Mouse (Mus musculus) limb, embryonic 15.5 days (tissue): ENCODE data around the gene Smoc1. TPM values are rescaled to one million over a fixed set of nuclear protein-coding genes. Genes with fewer than 3 reads are reported as not detected.

Source experiments
- ATAC-seq: fragments of 200-750 bp; cut with Nextera tagmentation; 2 replicates; pipeline ENCODE4 v1.8.0; 2017; ENCODE audit warnings: low read depth, moderate TSS enrichment; ENCODE audit not compliant: insufficient number of reproducible peaks, low FRiP score, low TSS enrichment
- H3K27ac ChIP-seq: fragments of 300-500 bp; sonication (generic); 2 replicates; pipeline ENCODE4 v1.5.1; 2015; ENCODE audit warnings: moderate library complexity, mild to moderate bottlenecking, inconsistent platforms
- H3K27me3 ChIP-seq: fragments of 300-500 bp; sonication (generic); 2 replicates; pipeline ENCODE4 v1.6.1; 2015; ENCODE audit warnings: inconsistent platforms
- H3K36me3 ChIP-seq: fragments of 300-500 bp; sonication (generic); 2 replicates; pipeline ENCODE4 v1.6.1; 2015; ENCODE audit warnings: inconsistent platforms
- H3K4me1 ChIP-seq: fragments of 300-500 bp; sonication (generic); 2 replicates; pipeline ENCODE4 v1.6.1; 2015; ENCODE audit warnings: inconsistent platforms
- H3K4me2 ChIP-seq: fragments of 300-500 bp; sonication (generic); 2 replicates; pipeline ENCODE4 v1.6.1; 2015; ENCODE audit warnings: mild to moderate bottlenecking, inconsistent platforms
- H3K4me3 ChIP-seq: fragments of 300-500 bp; sonication (generic); 2 replicates; pipeline ENCODE4 v1.5.1; 2015; ENCODE audit warnings: mild to moderate bottlenecking, inconsistent platforms
- H3K9ac ChIP-seq: fragments of 300-500 bp; sonication (generic); 2 replicates; pipeline ENCODE4 v1.6.1; 2015; ENCODE audit warnings: inconsistent platforms
- H3K9me3 ChIP-seq: fragments of 300-500 bp; sonication (generic); 2 replicates; pipeline ENCODE4 v1.6.1; 2016; ENCODE audit warnings: inconsistent platforms
- WGBS: fragments of 180-500 bp; shearing (Covaris S2); methylation state at CpG from one replicate; pipeline ENCODE4 v1.1.7; 2015; 5-methylcytosine and 5-hydroxymethylcytosine counted together
- polyA plus RNA-seq: library from polyadenylated mRNA; unstranded; fragments of >200 nt; fragmentation: Nextera tagmentation; extraction: Ambion mirVana; gene quantifications from 2 replicates; pipeline ENCODE4 v1.2.1, GENCODE M21; 2015

Smoc1 gene
- polyA plus RNA-seq, 1 experiment from 2014 or later, result 9.3 TPM

DNA sequence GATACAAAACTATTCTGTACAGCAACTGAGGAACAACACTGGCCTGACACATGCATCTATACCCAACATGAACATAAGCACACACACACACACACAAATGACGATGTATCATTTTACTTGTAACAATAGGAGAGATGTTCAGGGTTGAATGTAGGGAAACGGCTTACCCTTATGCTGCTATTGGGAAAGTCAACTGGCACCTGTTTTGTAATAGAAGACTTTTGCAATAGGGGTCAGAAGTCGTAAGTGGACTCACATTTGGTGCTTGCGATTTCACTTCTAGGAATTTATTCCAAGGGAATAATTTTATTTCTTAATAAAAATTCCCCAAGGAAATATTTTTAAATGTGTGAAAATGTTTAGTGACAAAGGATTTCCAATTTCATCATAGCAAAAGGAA, 85.7 kb downstream of the Smoc1 start:
- WGBS, result 83% methylated on average over 4 of the region's 4 CpGs
- ATAC-seq, result no peak

GRCm38 (mm10) chr12:81120301-81120700, 93.7 kb downstream of the Smoc1 start:
- no peak for ATAC-seq
- no peaks in the 10 kb centered on the region for H3K36me3 ChIP-seq
- H3K27ac ChIP-seq, result no peak overlapping the region
- no peaks in the 10 kb centered on the region for H3K4me1 ChIP-seq
- H3K4me3 ChIP-seq, result no peak overlapping the region
- H3K27me3 ChIP-seq, result no peaks in the 10 kb centered on the region
- H3K9me3 ChIP-seq, result no peaks in the 10 kb centered on the region
- H3K9ac ChIP-seq, result no peak overlapping the region
- H3K4me2 ChIP-seq, result no peak overlapping the region

More for the DNA sequence above, 85.7 kb downstream of the Smoc1 start:
- Histone ChIP-seq H3K4me3 (no peak overlapping the region), H3K27me3 (no peaks in the 10 kb centered on the region), H3K4me1 (0 out of 2 replicates have a peak, but pooled peaks cover 4% of the 10 kb centered on the region), H3K4me2 (no peak overlapping the region), H3K27ac (no peak overlapping the region), H3K9me3 (no peaks in the 10 kb centered on the region), H3K36me3 (no peaks in the 10 kb centered on the region), H3K9ac (no peak overlapping the region)

GRCm38 (mm10) chr12:81123793-81124192, 97.2 kb downstream of the Smoc1 start:
- no peaks in the 10 kb centered on the region for H3K36me3 ChIP-seq
- no peak overlapping the region for H3K4me2 ChIP-seq
- no peak for ATAC-seq
- no peak overlapping the region for H3K4me3 ChIP-seq
- no peaks in the 10 kb centered on the region for H3K9me3 ChIP-seq
- no peak overlapping the region for H3K9ac ChIP-seq
- no peaks in the 10 kb centered on the region for H3K27me3 ChIP-seq
- H3K27ac ChIP-seq, result no peak overlapping the region
- no peaks in the 10 kb centered on the region for H3K4me1 ChIP-seq

DNA sequence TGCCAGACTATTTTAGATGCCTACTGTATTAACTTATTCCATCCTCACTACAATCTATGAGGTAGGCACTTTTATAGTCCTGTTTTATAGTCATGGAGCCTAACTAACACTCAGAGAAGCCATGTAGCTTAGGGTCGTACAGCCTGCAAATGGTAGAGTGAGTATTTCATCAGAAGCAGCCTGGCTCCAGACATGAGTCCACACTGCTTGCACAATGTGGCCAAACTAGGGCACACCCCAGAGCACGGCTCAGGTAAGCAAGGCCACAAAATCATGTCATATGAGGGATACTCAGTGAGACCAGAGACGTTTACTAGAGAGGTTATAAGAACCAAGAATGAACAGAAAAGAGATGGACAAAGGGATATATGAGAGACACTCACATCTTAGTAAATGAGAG, 100.2 kb downstream of the Smoc1 start:
- Histone ChIP-seq H3K9me3 (no peaks in the 10 kb centered on the region), H3K4me3 (no peak overlapping the region), H3K36me3 (no peaks in the 10 kb centered on the region), H3K27me3 (no peaks in the 10 kb centered on the region), H3K9ac (no peak overlapping the region), H3K4me2 (no peak overlapping the region), H3K4me1 (no peaks in the 10 kb centered on the region), H3K27ac (no peak overlapping the region)
- WGBS, result 67% methylated on average over 3 of the region's 3 CpGs
- no peak for ATAC-seq

DNA sequence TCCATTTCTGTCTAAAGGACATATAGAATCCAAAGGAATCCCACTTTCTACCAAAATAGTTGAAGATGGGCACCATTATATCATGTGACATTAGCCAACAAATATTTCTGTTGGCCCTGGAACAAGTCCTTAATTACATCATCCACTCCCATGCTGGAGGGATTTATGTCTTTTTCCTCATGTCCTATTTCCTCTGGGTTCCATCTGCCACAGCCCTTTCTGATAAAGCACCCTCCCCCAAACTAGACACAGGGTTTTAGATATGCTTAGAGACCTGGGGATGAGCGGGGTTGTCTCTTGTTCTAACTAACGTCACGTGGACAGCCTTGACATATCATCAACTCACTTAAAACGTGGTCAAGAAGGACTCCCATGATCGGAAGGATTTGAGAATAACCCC, 102.1 kb downstream of the Smoc1 start:
- no peaks in the 10 kb centered on the region for H3K9me3 ChIP-seq
- 85% methylated on average over 5 of the region's 5 CpGs for WGBS
- no peak overlapping the region for H3K4me2 ChIP-seq
- no peaks in the 10 kb centered on the region for H3K27me3 ChIP-seq
- no peak for ATAC-seq
- H3K4me3 ChIP-seq, result no peak overlapping the region
- no peak overlapping the region for H3K9ac ChIP-seq
- no peak overlapping the region for H3K27ac ChIP-seq
- H3K36me3 ChIP-seq, result no peaks in the 10 kb centered on the region
- H3K4me1 ChIP-seq, result no peaks in the 10 kb centered on the region

DNA sequence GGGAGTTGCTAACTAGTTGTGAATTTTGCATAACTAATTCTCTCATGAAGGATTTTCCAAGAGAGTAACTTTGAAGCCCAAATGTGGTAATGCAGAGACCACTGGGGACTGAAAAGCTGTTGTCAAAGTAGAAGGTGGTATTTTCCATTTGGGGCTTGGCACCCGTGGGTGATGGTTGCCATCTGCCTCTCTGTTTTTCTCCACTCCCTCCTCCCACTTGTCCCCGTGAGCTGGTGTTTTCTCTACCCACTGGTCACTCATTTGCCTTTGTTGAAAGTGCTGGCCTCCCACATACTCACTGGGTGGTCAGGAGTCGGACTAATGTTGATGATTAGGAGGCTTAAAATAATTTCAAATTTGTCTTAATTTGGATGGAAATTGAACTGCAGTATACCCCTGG, 104.1 kb downstream of the Smoc1 start:
- WGBS, result 62% methylated on average over 3 of the region's 3 CpGs
- Histone ChIP-seq H3K4me1 (no peaks in the 10 kb centered on the region), H3K9ac (no peak overlapping the region), H3K9me3 (no peaks in the 10 kb centered on the region), H3K36me3 (no peaks in the 10 kb centered on the region), H3K27ac (no peak overlapping the region), H3K27me3 (no peaks in the 10 kb centered on the region), H3K4me2 (no peak overlapping the region), H3K4me3 (no peak overlapping the region)
- ATAC-seq, result no peak

GRCm38 (mm10) chr12:81131114-81131513, 104.5 kb downstream of the Smoc1 start:
- Histone ChIP-seq H3K4me3 (no peak overlapping the region), H3K4me1 (no peaks in the 10 kb centered on the region), H3K9me3 (no peaks in the 10 kb centered on the region), H3K27ac (no peak overlapping the region), H3K27me3 (no peaks in the 10 kb centered on the region), H3K36me3 (no peaks in the 10 kb centered on the region), H3K9ac (no peak overlapping the region), H3K4me2 (no peak overlapping the region)
- ATAC-seq, result no peak
- 70% methylated on average over 4 of the region's 4 CpGs for WGBS

DNA sequence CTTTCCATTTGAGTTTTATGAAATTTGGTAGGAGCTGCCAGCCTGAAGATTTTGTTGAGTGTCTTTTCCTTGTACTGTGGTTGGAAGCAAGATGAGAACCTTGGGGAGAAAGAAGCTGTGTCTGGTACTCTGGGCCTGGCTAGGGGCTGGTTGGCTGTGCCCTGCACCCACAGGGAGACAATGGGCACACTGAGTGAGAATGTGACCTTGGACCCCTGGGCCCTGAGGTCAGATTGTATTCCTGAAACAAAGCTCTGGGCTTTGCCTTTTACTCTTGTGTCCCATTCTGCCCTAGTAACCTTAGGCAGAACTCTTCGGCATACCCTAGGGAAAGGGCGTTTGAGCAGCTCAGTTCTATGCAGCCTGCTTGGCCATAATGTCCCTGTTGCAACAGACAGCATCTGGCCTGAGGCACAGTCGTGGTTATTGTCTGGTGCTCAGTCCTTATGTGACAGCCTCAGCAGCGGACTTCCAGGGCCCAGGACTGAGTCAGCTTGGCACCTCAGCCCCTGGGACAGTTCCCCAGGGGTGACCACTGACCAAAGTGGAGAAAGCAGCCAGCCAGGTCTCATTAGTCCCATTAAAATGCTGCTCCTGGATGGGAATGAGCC, 106.6 kb downstream of the Smoc1 start:
- H3K27me3 ChIP-seq, result no peaks in the 10 kb centered on the region
- H3K9me3 ChIP-seq, result no peaks in the 10 kb centered on the region
- H3K27ac ChIP-seq, result no peak overlapping the region
- H3K9ac ChIP-seq, result no peak overlapping the region
- ATAC-seq, result no peak
- H3K4me1 ChIP-seq, result no peaks in the 10 kb centered on the region
- WGBS, result 44% methylated on average over 4 of the region's 4 CpGs
- no peak overlapping the region for H3K4me2 ChIP-seq
- H3K36me3 ChIP-seq, result no peaks in the 10 kb centered on the region
- no peak overlapping the region for H3K4me3 ChIP-seq

- no peaks in the 10 kb centered on the region for H3K9me3 ChIP-seq
- no peak overlapping the region for H3K27ac ChIP-seq
- H3K27me3 ChIP-seq, result no peaks in the 10 kb centered on the region
- WGBS, result 88% methylated on average over 6 of the region's 6 CpGs
- H3K4me2 ChIP-seq, result no peak overlapping the region
- no peak overlapping the region for H3K4me3 ChIP-seq
- ATAC-seq, result no peak
- no peaks in the 10 kb centered on the region for H3K36me3 ChIP-seq
- H3K4me1 ChIP-seq, result peaks cover 14% of the 10 kb centered on the region
- no peak overlapping the region for H3K9ac ChIP-seq
Measured at GRCm38 (mm10) chr12:81138217-81138616, 111.6 kb downstream of the Smoc1 start.

DNA sequence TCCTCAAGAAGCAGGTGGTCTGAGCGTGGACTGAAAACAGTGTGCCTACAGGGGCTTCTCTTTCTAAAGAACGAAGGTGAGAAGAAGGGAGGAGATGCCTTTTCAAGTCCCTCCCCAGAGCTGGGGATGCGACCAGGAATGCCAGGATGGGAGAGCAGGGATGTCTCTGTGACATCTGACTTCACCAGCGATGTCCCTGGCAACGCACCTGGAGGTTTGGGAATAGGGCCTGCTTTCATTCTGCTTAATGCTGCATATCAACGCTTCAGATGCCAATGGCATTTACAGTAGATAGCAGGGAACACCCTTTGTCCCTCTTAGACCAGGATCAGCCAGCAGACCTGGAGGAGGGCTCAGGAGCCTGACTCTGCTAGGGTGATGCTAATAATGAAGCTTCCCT, 112.9 kb downstream of the Smoc1 start:
- H3K4me3 ChIP-seq, result no peak overlapping the region
- no peaks in the 10 kb centered on the region for H3K36me3 ChIP-seq
- 94% methylated on average over 6 of the region's 6 CpGs for WGBS
- no peaks in the 10 kb centered on the region for H3K27me3 ChIP-seq
- no peak overlapping the region for H3K9ac ChIP-seq
- no peak overlapping the region for H3K4me2 ChIP-seq
- no peak overlapping the region for H3K27ac ChIP-seq
- no peaks in the 10 kb centered on the region for H3K9me3 ChIP-seq
- peaks cover 14% of the 10 kb centered on the region for H3K4me1 ChIP-seq
- ATAC-seq, result no peak

GRCm38 (mm10) chr12:81140594-81141328, 114.2 kb downstream of the Smoc1 start:
- Histone ChIP-seq H3K9me3 (no peaks in the 10 kb centered on the region), H3K4me2 (no peak overlapping the region), H3K9ac (no peak overlapping the region), H3K27me3 (no peaks in the 10 kb centered on the region), H3K4me3 (no peak overlapping the region), H3K27ac (peak overlapping the region; percentile 54), H3K36me3 (no peaks in the 10 kb centered on the region), H3K4me1 (peaks cover 14% of the 10 kb centered on the region)
- peak; percentile 52; the same call in 1 of the 2 replicates for ATAC-seq
- WGBS, result 32% methylated on average over 9 of the region's 9 CpGs

DNA sequence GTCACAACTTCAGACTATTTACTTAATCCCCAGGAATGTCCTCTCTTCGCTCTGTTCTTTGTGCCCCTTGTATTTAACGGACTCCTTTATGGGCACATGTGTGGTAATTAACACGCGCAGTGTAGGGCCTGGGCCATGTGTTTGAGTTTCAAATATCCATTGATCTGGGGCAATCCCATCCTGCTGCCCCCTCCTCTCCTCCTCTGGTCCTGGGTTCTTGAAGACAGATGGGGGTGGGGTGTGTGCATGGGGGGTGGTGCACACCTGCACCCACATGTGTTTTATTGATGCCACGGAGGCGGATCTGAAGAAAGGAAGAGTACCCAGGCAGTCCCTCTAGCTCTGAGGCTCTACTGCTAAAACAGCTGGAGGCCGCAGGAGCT, 114.7 kb downstream of the Smoc1 start:
- WGBS, result 14% methylated on average over 7 of the region's 7 CpGs
- no peaks in the 10 kb centered on the region for H3K36me3 ChIP-seq
- no peak overlapping the region for H3K4me3 ChIP-seq
- ATAC-seq, result peak; percentile 59; the same call in 1 of the 2 replicates
- H3K4me1 ChIP-seq, result peaks cover 14% of the 10 kb centered on the region
- no peak overlapping the region for H3K4me2 ChIP-seq
- no peaks in the 10 kb centered on the region for H3K27me3 ChIP-seq
- no peak overlapping the region for H3K9ac ChIP-seq
- H3K27ac ChIP-seq, result peak overlapping the region; percentile 54
- H3K9me3 ChIP-seq, result no peaks in the 10 kb centered on the region
